Mouse (Mus musculus): Measurements from ENCODE around the gene Cacnb4.

Gene Cacnb4

DNA sequence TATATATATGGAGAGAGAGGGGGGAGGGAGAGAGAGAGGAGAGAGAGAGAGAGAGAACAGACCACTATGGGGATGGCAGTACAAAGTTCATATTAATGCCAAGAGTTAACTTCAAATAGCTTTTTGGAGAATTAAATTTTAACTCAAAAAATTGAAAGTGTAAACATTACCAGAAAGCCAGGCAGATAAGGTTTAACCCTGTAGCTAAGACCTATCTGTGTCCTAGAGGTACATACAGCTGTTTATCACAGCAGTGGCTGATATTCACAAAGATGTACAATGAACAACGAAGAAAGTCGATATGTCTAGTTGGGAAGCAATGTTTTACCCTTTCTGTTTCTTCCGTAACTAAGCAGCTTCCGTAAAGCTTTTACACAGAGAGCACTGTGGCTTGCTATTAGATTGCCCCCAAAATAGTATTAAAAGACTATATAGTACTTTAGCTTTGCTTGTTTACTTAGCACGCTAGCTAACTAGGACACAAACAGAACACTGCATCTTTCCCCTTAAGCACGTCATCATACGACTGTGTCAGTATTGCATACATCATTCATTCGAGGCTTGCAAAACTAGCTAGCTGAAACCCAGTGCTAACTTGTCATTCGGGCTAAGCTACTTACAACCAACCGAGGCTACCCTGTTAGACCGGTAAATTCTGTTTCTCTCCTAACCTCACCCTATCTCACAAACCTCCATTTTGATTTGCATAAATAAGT is 72.5 kb downstream of the Cacnb4 start:
- DNase-seq (ENCODE audit: low spot score in 2 of 2): no peak

DNA sequence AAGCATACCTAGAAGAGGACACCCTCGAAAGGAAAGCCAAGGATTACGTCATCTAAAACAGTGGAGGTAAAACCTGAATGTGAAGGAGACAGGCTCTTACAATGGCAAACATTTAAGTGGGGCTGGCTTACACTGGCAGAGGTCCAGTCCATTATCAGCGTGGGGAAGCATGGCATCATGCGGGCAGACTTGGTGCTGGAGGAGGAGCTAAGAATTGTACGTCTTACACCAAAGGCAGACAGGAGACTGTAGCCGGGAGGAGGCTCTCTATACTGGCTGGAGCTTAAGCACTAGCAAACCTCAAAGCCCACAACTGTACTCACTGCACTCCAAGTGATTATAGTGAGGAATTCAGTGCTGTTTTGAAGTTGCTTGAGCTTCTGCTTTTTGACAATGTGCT is 73.2 kb downstream of the Cacnb4 start:
- DNase-seq (ENCODE audit: low spot score in 2 of 2): no peak

DNA sequence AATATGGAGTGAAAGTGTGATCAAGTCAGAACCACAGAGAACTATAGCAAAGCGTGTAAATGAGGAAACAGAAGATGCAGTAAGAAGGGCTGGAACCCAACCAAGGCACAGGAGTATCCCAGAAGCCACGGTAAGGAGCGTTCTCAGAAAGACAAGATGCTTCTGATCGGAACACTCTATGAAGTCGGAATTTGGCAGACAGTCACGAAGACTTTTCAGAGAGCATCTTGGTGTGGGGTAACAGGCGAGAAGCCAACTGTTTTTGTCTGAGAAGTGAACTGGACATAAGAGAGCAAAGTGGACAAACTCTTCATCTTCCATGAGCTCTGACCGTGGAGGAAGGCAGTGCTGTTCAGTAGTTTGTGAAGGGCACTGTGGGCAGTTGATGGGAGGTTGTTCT is 73.7 kb downstream of the Cacnb4 start:
- no peak for DNase-seq (ENCODE audit: low spot score in 2 of 2)

DNA sequence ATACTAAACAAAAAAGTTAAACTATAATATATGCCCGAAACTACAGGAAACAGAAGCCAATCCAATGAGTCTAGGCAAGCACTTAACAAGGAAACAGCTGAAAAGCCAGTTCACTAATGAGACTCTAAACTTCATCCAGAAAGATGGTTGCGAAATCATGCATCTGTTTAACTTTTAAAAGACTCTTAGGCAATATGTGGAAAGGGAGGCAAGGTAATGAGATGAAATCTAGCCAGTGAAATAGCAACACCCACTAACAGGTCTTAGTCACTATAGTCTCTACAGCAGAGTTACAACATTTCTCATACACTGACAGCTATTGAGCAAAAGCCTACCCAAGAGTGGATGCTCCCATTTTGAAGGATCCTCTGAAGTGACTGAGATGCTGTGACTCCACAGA is 74.4 kb downstream of the Cacnb4 start:
- no peak for DNase-seq (ENCODE audit: low spot score in 2 of 2)

DNA sequence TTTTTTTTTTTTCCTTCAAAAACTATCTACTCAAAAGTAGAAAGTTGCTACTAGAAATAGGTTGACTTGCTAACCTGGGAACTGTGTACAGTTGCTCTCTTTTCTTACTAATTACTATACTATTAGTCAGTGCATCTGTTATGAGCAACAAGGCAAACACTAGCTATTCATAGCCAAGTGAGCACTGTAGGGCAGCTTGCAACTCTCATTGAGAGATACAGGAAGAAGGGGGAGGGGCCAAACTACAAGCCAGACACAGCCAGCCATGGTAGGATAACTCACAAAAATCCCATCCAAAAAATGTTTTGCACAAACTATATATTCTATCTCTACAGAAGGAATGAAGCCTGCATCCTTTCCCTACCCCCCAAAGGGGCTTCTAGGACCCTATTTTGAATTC is 79.1 kb downstream of the Cacnb4 start:
- DNase-seq (ENCODE audit: low spot score in 2 of 2): no peak

DNA sequence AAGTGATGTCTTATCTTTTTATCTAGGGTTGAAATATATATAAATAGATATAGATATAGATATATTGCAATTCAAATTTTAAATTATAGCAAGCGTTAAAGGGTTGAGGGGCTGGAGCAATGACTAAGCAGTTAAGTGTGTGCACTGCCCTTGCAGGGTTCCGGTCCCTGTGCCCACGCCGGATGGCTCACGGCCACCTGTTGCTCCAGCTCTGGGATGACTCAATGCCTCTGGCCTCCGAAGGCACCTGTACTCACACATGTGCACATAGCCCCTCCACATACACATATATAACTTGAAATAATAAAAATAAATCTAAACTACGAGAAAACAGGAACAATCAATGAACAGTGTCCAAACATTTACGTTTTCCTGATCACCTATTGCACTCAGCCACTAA is 82.8 kb downstream of the Cacnb4 start:
- DNase-seq (ENCODE audit: low spot score in 2 of 2): no peak

DNA sequence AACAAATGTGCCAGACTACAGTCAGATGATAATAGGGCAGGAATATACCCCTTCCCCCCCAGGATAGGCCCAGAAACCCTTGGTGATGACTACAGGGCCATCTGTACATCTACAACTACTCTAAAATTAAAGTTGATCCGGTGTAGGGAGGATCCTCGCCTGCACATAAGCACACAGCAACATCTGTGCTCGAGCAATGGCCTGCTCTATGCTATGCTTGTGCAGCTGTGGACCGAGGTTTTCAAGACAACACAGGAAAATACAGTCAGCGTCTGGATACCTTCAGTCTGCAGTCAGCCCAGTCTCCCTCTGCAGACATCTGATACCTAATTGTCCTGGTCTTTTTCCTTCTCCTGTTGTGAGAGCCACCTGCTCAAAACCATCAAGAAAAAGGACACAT is 83.4 kb downstream of the Cacnb4 start:
- no peak for DNase-seq (ENCODE audit: low spot score in 2 of 2)

DNA sequence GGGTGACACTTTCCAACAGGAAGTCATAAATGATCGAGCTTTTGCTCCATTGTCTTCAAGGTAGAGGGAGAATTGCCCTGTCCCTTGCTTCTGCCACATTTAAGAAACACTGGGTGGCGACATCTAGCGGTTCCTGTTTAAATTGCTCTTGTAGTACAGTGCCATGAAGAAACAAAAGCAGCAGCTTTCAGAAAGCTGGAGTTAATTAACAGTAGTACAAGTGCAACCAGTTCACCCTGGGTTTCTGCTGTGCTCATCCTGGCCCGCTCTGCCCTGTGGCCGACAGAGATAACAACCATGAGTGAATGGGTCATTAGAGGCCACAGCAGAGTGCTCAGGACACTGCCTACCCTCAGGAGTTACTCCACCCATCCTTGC is 85.7 kb downstream of the Cacnb4 start:
- peak; percentile 57 to 78 for DNase-seq (ENCODE audit: low spot score in 2 of 2)

DNA sequence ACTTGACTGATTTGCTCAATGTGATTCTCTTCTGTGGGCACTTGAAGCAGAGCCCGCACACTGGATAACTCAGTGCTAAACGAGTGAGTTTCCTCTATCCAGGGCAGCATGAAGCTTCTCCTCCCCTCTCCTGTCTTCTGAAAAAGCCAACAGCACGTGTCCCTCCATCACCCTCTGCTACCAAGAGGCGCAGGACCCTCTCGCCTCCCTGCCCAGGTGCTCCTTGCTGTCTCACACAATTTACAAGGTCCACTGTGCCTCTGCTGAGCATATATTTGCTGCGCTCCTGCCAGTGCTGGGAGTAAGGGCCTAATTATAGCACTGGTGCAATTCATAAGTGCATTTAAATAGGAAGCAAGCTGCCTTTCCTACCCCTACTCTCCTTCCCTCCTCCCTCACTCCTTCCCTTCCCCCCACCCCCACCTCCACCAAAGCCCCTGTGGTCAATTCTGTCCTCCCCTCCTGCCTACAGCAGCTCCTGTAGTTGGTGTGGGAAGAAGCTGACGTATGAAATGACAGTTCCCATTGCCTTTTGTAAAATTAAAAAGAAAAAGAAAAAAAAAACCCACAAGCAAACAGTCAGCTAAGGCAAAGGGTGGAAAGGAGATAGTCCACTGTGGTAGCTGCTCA is 86.2 kb downstream of the Cacnb4 start:
- DNase-seq (ENCODE audit: low spot score in 2 of 2): no peak

DNA sequence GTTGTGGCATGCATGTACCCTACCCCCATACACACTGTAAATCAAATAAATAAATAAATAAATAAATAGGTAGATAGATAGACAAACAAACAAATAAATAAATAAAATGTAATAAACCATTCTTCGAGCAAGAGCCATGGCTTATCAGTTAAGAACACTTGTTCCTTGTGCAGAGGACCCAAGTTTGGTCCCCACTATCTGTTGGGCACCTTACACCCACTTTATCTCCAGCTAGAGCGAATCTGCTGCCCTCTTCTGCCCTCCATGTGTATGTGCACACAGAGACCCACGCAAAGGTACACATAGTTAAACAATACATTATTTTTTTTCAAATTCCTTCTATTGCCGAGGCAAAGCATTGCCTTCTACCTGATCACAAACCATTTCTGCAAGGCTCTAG is 87.1 kb downstream of the Cacnb4 start:
- no peak for DNase-seq (ENCODE audit: low spot score in 2 of 2)

DNA sequence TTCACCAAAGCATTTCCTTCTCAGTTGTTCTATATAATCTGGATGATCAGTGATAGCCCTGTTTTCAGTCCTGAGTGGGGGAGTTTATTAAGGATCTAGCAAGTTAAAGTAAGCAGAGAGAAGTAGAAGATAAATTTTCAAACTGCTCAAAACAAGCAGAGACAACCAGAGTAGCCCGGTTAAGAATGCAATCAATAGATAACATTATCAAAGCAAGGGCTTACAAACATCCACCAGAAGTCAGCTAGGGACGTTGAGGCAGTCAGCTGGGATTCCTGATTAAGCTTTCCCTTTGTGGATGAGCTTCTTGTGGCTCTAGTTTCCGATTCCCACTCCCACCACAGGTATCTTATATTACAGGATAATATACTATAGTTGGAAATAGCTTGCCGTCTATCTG is 91.2 kb downstream of the Cacnb4 start:
- no peak for DNase-seq (ENCODE audit: low spot score in 2 of 2)

DNA sequence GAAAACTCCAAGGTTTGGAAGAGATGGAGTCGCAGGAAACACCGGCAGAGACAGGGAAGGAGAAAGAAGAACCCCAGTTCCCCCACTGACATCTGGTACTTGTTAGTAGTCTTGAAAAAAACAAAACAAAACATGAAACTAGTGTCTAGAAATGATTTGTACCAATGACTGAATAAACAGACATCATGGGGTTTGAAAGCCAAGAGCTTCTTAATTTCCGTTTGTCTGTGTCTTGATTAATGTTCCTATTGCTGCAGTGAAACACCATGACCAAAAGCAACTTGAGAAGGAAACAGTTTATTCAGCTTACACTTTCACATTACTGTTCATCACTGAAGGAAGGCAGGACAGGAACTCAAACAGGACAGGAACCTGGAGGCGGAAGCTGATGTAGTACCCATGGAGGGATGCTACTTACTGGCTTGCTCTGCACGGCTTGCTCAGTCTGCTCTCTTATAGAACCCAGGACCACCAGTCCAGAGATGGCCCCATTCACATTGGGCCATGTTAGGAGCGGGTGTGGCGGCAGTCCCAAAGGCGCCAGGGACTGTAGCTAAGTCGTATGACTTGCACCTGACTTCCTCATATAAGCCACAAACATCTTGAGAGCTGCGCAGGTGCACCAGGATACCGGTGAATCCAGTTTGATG is 95.4 kb downstream of the Cacnb4 start:
- no peak for DNase-seq (ENCODE audit: low spot score in 2 of 2)

DNA sequence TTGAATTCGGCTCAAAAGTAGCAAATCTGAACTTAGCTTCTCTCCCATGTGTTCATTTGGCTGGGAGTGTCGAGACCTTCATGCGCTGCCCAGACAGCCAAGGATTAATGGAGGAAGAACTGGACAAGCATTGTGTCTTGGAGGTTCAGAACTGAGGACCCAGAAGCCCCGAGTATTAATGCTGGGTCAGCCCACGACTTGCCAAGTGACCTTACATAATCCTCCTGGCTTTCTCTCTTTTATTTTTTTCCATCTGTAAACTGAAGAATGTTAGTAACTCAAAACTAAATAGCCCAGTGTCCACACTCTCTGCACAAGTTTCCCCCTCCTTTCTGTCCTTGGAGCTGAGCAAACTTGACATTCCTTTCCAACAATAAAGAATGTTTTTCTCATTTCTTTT is 95.9 kb downstream of the Cacnb4 start:
- no peak for DNase-seq (ENCODE audit: low spot score in 2 of 2)

DNA sequence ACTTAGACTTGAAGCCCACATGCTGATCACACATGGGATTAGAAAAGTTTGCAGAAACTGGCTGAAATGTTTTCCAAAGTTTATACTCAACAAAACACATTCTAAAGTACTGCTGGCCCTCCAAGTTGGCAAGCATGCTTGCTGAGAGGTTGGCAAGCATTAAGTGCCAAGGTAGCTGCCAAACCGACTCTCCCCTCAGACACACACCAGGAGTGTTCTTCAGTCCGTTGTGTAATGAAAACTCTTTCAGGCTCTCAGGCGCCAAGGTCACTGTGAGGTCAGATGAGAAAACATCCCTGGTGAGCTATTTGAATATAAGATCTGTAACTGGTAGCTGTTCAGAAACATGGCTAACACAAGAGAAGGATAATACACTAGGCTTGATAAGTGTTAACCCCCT is 97.8 kb downstream of the Cacnb4 start:
- no peak for DNase-seq (ENCODE audit: low spot score in 2 of 2)

DNA sequence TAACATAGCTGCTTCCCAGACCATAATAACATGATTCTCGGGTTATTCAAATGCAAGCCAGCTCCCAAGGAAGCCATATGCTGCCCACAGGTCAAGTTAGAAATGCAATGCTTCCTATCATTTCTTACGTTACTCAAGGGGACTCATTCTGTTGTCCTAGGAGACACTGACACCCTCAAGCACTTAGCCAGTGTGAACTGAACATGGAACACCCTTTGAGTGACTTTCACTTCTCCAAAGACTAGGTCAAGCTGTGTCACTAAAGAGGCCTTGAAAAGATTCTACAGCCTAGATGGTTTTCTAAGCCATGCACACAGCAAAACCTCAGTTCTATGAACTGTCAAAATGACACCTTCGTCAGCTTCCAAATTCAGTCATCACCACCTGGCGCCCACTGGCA is 98.9 kb downstream of the Cacnb4 start:
- no peak for DNase-seq (ENCODE audit: low spot score in 2 of 2)

DNA sequence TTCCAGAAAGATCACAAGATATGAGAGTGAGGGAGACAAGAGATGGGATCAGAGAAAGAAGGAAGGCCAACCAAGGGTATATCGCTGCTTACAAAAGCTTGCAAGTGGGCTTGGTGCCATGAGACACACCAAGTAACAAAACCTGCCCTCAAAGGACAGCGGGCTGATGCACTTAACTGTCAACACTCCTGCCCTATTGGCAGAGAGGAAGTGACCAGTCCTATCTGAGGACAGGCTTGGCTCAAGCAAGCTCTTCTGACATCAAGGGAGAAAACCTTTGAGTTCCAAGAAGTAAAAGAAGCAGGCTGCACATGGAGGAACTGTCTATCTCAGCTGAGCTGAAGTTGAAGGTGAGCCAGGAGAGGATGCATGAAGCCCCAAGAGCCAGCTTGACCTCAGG is 100.1 kb downstream of the Cacnb4 start:
- no peak for DNase-seq (ENCODE audit: low spot score in 2 of 2)

DNA sequence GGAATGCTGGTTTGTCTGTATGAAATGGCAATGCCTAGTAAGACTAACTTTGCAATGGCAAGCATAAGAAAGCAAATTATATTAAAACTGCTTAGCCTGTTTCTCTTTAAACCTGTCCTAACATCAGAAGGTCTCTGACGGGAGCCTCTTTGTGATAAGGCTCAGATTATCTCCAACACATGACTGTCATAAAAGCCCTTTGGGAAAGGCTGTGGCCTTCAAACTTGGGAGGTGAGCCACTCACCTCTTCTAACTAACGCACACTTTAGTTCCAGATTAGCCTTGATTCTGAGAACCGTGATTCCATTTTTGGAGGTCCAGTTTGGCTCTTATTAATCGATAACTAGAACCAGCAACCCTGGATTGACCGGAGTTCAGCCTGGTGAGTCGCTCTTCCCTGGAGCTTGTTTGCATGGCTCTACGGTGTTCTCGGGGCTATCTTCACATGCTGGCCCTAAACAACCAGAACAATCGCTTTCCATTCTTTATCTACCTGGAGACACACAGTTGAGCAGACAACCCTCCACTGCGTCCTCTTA is 100.9 kb downstream of the Cacnb4 start:
- no peak for DNase-seq (ENCODE audit: low spot score in 2 of 2)

DNA sequence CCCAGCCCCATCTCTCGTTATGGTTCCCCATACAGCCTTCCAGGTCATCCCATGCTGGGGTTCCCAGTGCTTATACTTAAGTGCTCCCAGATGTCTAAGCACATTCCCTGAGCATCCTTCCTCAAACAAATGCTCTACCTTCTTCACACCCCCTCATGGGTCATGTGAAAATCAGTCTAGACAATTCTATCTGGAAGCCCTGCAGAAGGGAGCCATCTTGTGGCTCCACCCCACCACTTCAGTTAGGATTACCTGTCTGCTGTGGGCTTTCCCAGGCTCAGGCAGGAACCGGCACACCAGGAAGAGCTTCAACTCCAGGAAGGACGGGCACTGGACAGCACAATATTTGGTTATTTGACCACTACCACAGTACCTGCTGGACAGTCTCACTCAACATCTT is 101.7 kb downstream of the Cacnb4 start:
- DNase-seq (ENCODE audit: low spot score in 2 of 2): no peak

DNA sequence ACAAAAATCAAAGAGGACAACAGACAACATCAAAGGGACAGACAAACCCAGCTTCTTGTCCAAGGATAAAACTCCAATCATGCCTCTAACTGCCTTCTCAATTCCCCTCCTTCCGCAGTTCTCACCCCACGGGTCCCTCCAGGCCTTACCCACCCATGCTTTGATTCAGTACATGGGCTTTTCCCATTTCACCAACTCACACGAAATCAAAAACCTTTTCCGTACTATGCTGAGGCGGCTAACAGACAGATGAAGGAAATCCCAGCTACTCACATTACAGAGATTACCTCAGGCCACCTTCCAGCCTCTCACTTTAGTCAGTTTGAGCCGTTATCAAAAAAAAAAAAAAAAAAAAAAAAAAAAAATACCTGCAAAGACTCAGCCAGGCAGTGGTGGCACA is 104.4 kb downstream of the Cacnb4 start:
- DNase-seq (ENCODE audit: low spot score in 2 of 2): no peak

DNA sequence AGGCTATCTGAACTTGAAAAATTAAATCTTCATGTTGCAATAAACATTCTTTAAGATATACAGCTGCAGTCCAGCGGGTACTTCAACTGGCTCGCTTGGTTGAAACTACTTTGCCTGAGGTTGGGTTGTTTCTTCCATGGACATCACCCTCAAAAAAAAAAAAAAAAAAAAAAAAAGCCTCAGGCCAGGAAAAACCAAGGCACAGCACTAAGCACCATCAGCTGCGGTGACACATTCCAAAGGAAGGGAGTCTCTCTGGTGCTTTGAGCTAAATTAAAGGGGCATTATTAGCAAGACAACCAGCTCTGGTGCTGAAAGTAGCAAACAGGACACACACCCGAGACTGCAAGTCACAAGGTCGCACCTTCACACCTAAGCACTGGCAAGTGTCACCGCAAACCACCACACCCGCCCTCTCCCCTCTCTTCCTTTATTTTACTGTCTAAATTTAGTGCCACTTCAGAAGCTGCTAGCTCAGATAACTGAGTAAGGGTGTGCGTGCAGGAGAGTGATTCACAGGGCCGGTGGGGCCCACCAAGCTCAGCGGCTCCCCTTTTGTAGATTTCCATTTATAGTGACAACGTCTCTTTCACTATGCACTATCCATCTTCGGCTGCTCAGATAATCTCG is 105.2 kb downstream of the Cacnb4 start:
- no peak for DNase-seq (ENCODE audit: low spot score in 2 of 2)

DNA sequence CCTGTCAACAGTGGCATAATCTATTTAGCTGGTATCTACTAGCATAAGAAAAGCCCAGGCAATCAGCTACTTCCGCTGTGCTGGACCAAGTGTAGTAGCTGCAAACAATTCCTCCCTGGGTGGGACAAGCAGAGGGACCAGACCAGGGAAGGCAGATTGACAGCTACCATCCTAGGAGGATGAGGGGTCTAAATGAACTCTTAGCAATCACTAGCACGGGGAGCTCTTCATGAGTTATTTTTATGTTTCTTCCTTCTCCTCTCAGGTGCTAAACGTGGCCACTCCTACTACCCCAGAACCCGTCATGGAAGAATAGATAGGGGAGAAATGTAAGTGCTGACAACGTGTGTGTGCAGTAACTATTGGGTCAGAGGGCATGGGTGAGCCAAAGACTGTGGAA is 105.8 kb downstream of the Cacnb4 start:
- no peak for DNase-seq (ENCODE audit: low spot score in 2 of 2)

DNA sequence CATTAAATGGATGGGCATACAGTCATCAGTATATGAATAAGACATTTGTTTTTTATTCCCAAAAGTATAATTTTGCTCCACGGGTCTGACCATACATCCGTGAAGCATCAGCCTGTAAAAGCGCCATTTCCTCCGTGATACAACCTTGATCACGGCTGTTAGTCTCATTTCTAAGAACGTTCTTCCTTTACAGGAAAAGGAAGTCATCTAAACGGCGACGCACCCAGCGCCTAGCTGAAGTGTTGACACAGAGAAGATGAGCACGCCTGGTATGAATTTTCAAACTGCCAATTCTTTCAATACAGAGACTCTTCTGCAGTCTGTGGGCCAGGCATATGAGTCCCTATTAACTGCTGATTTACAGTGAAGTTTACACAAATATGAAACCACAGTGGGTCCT is 106.5 kb downstream of the Cacnb4 start:
- no peak for DNase-seq (ENCODE audit: low spot score in 2 of 2)

DNA sequence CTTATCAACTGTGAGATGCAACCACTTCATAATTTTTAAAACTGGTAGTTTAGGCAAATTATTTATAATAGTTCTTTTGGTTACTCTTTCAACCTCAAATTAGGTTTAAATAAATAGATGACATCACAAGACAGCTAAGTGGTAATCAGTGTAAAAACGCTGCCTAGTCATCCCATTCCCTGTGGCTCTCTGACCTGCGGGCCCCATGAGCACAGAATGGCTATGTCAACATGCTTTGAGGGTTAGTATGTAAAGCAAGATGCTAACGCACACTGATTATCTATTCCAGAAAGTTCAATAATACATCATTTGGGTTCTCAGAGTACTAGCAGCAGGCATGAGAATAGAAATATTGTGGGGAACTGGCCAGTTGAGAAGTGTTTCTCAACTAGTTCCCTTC is 108.5 kb downstream of the Cacnb4 start:
- no peak for DNase-seq (ENCODE audit: low spot score in 2 of 2)
